In the genomic region with DNA sequence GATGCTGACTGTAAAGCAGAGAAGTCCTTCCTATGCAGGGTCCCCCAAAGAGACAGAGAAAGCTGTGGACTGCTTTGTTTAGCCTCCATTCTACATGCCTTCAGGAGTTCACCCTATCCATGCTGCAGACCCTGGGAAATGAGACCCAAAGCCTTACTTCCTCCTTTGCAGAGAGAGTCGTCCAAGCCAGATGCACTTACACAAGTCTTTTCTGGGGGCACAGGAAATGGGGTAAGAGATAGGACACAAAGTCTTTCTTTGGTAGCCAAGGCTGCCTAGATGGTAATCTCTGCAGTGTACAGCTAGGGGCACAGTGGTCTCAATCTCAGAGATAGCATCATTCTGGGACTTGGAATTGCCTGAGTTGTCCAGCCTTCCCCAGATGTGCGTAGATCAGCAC, we compare ENCODE assay signal across 25 mouse cellular contexts.
DNase-seq lines count a peak whose midpoint lies in the region; ATAC-seq lines count a peak whose summit lies in the region.
"Had no signal": no experiment of that assay in that cellular context is flagged by ENCODE, and none has a peak within 500 bp of the region (broad histone marks: within the 10 kb centered on the region; RNA-seq: fewer than 3 reads in every experiment).

No protein-coding gene starts in this region.

- peak; percentile 70 for ATAC-seq in common myeloid progenitor, adult 5-6 weeks (replicated peaks; ENCODE audit: low read depth, poor library complexity, severe bottlenecking)
- ATAC-seq in megakaryocyte, adult 5-6 weeks (ENCODE audit: poor library complexity, severe bottlenecking) = peak; percentile 59
- ATAC-seq in liver, embryonic 11.5 days (replicated peaks; ENCODE audit: low FRiP score) = no peak
- ATAC-seq in hindbrain, embryonic 16.5 days = no peak
- ATAC-seq: forebrain, embryonic 14.5 days; forebrain, postnatal 0 days; hindbrain, postnatal 0 days; inflammation-experienced regulatory T-cells, adult 6 months; intestine, embryonic 16.5 days; Patski had no signal

- H3K9ac ChIP-seq in liver, embryonic 11.5 days (ENCODE audit: low read depth, low read length) = no peak overlapping the region
- no peak overlapping the region for H3K9ac ChIP-seq in hindbrain, embryonic 16.5 days (ENCODE audit: low read depth, low read length)
- H3K9ac ChIP-seq: embryonic facial prominence, embryonic 12.5 days; embryonic facial prominence, embryonic 15.5 days; forebrain, postnatal 0 days; hindbrain, embryonic 13.5 days had no signal

- no peak overlapping the region for H3K4me2 ChIP-seq in liver, embryonic 11.5 days
- no peak overlapping the region for H3K4me2 ChIP-seq in hindbrain, embryonic 16.5 days (ENCODE audit: low read length)
- H3K4me2 ChIP-seq: embryonic facial prominence, embryonic 12.5 days; embryonic facial prominence, embryonic 15.5 days; hindbrain, embryonic 13.5 days had no signal

- no peaks in the 10 kb centered on the region for H3K36me3 ChIP-seq in liver, embryonic 11.5 days (ENCODE audit: control insufficient read depth, insufficient read depth, low read length)
- H3K36me3 ChIP-seq in hindbrain, embryonic 16.5 days (ENCODE audit: control insufficient read depth, insufficient read depth, low read length) = no peaks in the 10 kb centered on the region
- H3K36me3 ChIP-seq: embryonic facial prominence, embryonic 12.5 days; embryonic facial prominence, embryonic 15.5 days; heart, embryonic 10.5 days; hindbrain, embryonic 10.5 days; hindbrain, embryonic 13.5 days had no signal

- H3K4me3 ChIP-seq in liver, embryonic 11.5 days (ENCODE audit: low read depth, low read length) = no peak overlapping the region
- H3K4me3 ChIP-seq in hindbrain, embryonic 16.5 days (ENCODE audit: low read length) = no peak overlapping the region
- H3K4me3 ChIP-seq: embryonic facial prominence, embryonic 12.5 days; embryonic facial prominence, embryonic 15.5 days; gastrocnemius, adult 2 months; heart, adult 2 months; heart, embryonic 10.5 days; hindbrain, embryonic 10.5 days; hindbrain, embryonic 13.5 days had no signal

- H3K4me1 ChIP-seq in liver, embryonic 11.5 days (replicated peaks; ENCODE audit: control insufficient read depth, insufficient read depth, low read length) = no peaks in the 10 kb centered on the region; the same call in 1 of the 2 replicates
- H3K4me1 ChIP-seq in hindbrain, embryonic 16.5 days (ENCODE audit: control insufficient read depth, insufficient read depth, low read depth, low read length) = peaks cover 6% of the 10 kb centered on the region; the same call in 1 of the 2 replicates
- H3K4me1 ChIP-seq: embryonic facial prominence, embryonic 15.5 days had no signal

- no peaks in the 10 kb centered on the region for H3K27me3 ChIP-seq in liver, embryonic 11.5 days (replicated peaks; ENCODE audit: control insufficient read depth, insufficient read depth, low read length)
- no peaks in the 10 kb centered on the region for H3K27me3 ChIP-seq in hindbrain, embryonic 16.5 days (replicated peaks; ENCODE audit: control insufficient read depth, insufficient read depth, low read length)
- H3K27me3 ChIP-seq: embryonic facial prominence, embryonic 12.5 days; embryonic facial prominence, embryonic 15.5 days; hindbrain, embryonic 13.5 days; Patski had no signal

- no peaks in the 10 kb centered on the region for H3K9me3 ChIP-seq in liver, embryonic 11.5 days (ENCODE audit: control insufficient read depth, low read length)
- H3K9me3 ChIP-seq in hindbrain, embryonic 16.5 days (ENCODE audit: control insufficient read depth, low read length) = no peaks in the 10 kb centered on the region
- H3K9me3 ChIP-seq: embryonic facial prominence, embryonic 12.5 days; embryonic facial prominence, embryonic 15.5 days; heart, embryonic 10.5 days; hindbrain, embryonic 10.5 days; hindbrain, embryonic 13.5 days had no signal

- no peak overlapping the region for H3K27ac ChIP-seq in liver, embryonic 11.5 days (ENCODE audit: low read depth, low read length)
- no peak overlapping the region for H3K27ac ChIP-seq in hindbrain, embryonic 16.5 days (ENCODE audit: low read depth, low read length)
- H3K27ac ChIP-seq: embryonic facial prominence, embryonic 12.5 days; embryonic facial prominence, embryonic 15.5 days; gastrocnemius, adult 2 months; heart, adult 2 months; heart, embryonic 10.5 days; hindbrain, embryonic 10.5 days; hindbrain, embryonic 13.5 days; hindbrain, postnatal 0 days had no signal

- 59% methylated on average over 2 of the region's 2 CpGs for WGBS in liver, embryonic 11.5 days
- WGBS in hindbrain, embryonic 16.5 days = 87% methylated on average over 2 of the region's 2 CpGs

- DNase-seq in thymus, postnatal 0 days (ENCODE audit: low spot score) = peak; percentile 31
- no peak for DNase-seq in thymus, postnatal 4 days
- DNase-seq in liver, embryonic 11.5 days (ENCODE audit: low spot score) = no peak
- DNase-seq: adrenal gland, adult 2 months; adrenal gland, postnatal 14 days; cerebellum, adult 11-12 months; cerebellum, adult 8-10 months; cerebellum, postnatal 10 days; forebrain, postnatal 0 days; gastrocnemius, adult 2 months; gastrocnemius, postnatal 14 days; heart, adult 2 months had no signal

Comparison
In these comparisons a context has a peak if more than half of its experiments do, and no peak if none do; other contexts are left out.
1. ATAC-seq: peak in common myeloid progenitor, adult 5-6 weeks (single experiment) and megakaryocyte, adult 5-6 weeks (single experiment); none in liver, embryonic 11.5 days (single experiment) and hindbrain, embryonic 16.5 days (single experiment).